Mouse (Mus musculus): ENCODE measurements around the gene Hba-a2. TPM values are rescaled to one million over a fixed set of nuclear protein-coding genes. Genes with fewer than 3 reads are reported as not detected.
A peak's percentile ranks its signal among the peaks of the same experiment; 100 is the strongest.

Gene Hba-a2
- polyA plus RNA-seq, 1 experiment, result not detected

GRCm38 (mm10) chr11:32266194-32266593 is 30.1 kb upstream of the Hba-a2 start:
- peaks cover 30% of the 10 kb centered on the region for H3K4me1 ChIP-seq (ENCODE audit: control insufficient read depth, insufficient read depth, low read length)
- TF ChIP-seq CTCF (IDR thresholded peaks at IDR 0.05; ENCODE audit: borderline replicate concordance, insufficient read depth, low read length), result no peak
- no peak for TF ChIP-seq POLR2A (IDR thresholded peaks at IDR 0.05; ENCODE audit: low read depth, low read length)
- peak overlapping the region; percentile 73; the same call in 1 of the 2 replicates for H3K27ac ChIP-seq (ENCODE audit: insufficient read depth, low read length)
- 0 out of 2 replicates have a peak overlapping the region, but pooled peaks have one; percentile 9 for H3K4me3 ChIP-seq (ENCODE audit: insufficient read depth, low read length)

GRCm38 (mm10) chr11:32266776-32267175 is 29.5 kb upstream of the Hba-a2 start:
- no peak for TF ChIP-seq CTCF (IDR thresholded peaks at IDR 0.05; ENCODE audit: borderline replicate concordance, insufficient read depth, low read length)
- TF ChIP-seq POLR2A (IDR thresholded peaks at IDR 0.05; ENCODE audit: low read depth, low read length), result no peak
- peak overlapping the region; percentile 97 for H3K4me3 ChIP-seq (ENCODE audit: insufficient read depth, low read length)

GRCm38 (mm10) chr11:32267188-32267884 is 29.0 kb upstream of the Hba-a2 start, which contains the start of gene Nprl3:
Gene Nprl3 (minus strand): TSS chr11:32267707.
- no peak for TF ChIP-seq CTCF (IDR thresholded peaks at IDR 0.05; ENCODE audit: borderline replicate concordance, insufficient read depth, low read length)
- peak; percentile 92 for TF ChIP-seq POLR2A (IDR thresholded peaks at IDR 0.05; ENCODE audit: low read depth, low read length)
- Histone ChIP-seq H3K4me3 (ENCODE audit: insufficient read depth, low read length) (peak within 1 kb of the TSS; percentile 97), H3K27ac (ENCODE audit: insufficient read depth, low read length) (peak within 1 kb of the TSS; percentile 95), H3K4me1 (ENCODE audit: control insufficient read depth, insufficient read depth, low read length) (peaks cover 21% of the 10 kb centered on the region)

More at GRCm38 (mm10) chr11:32266776-32267175, 29.5 kb upstream of the Hba-a2 start:
- peaks cover 27% of the 10 kb centered on the region for H3K4me1 ChIP-seq (ENCODE audit: control insufficient read depth, insufficient read depth, low read length)
- peak overlapping the region; percentile 95 for H3K27ac ChIP-seq (ENCODE audit: insufficient read depth, low read length)

GRCm38 (mm10) chr11:32267964-32268363 is 28.3 kb upstream of the Hba-a2 start:
- Histone ChIP-seq H3K4me3 (ENCODE audit: insufficient read depth, low read length) (no peak overlapping the region), H3K4me1 (ENCODE audit: control insufficient read depth, insufficient read depth, low read length) (peaks cover 15% of the 10 kb centered on the region), H3K27ac (ENCODE audit: insufficient read depth, low read length) (peak overlapping the region; percentile 95)
- TF ChIP-seq POLR2A (IDR thresholded peaks at IDR 0.05; ENCODE audit: low read depth, low read length), result no peak
- no peak for TF ChIP-seq CTCF (IDR thresholded peaks at IDR 0.05; ENCODE audit: borderline replicate concordance, insufficient read depth, low read length)

GRCm38 (mm10) chr11:32268952-32269351 is 27.3 kb upstream of the Hba-a2 start:
- no peak for TF ChIP-seq POLR2A (IDR thresholded peaks at IDR 0.05; ENCODE audit: low read depth, low read length)
- no peak for TF ChIP-seq CTCF (IDR thresholded peaks at IDR 0.05; ENCODE audit: borderline replicate concordance, insufficient read depth, low read length)
- no peak overlapping the region for H3K27ac ChIP-seq (ENCODE audit: insufficient read depth, low read length)
- H3K4me3 ChIP-seq (ENCODE audit: insufficient read depth, low read length), result no peak overlapping the region
- H3K4me1 ChIP-seq (ENCODE audit: control insufficient read depth, insufficient read depth, low read length), result peaks cover 8% of the 10 kb centered on the region

GRCm38 (mm10) chr11:32271178-32271577 is 25.1 kb upstream of the Hba-a2 start:
- TF ChIP-seq POLR2A (IDR thresholded peaks at IDR 0.05; ENCODE audit: low read depth, low read length) (no peak), CTCF (IDR thresholded peaks at IDR 0.05; ENCODE audit: borderline replicate concordance, insufficient read depth, low read length) (no peak)
- Histone ChIP-seq H3K27ac (ENCODE audit: insufficient read depth, low read length) (no peak overlapping the region), H3K4me3 (ENCODE audit: insufficient read depth, low read length) (no peak overlapping the region), H3K4me1 (ENCODE audit: control insufficient read depth, insufficient read depth, low read length) (peaks cover 4% of the 10 kb centered on the region; the same call in 1 of the 2 replicates)

GRCm38 (mm10) chr11:32276347-32276746 is 19.9 kb upstream of the Hba-a2 start, which contains the start of gene Hba-x:
Gene Hba-x (plus strand): TSS chr11:32276400.
- H3K4me1 ChIP-seq (ENCODE audit: control insufficient read depth, insufficient read depth, low read length), result no peaks in the 10 kb centered on the region
- TF ChIP-seq CTCF (IDR thresholded peaks at IDR 0.05; ENCODE audit: borderline replicate concordance, insufficient read depth, low read length) (no peak), POLR2A (IDR thresholded peaks at IDR 0.05; ENCODE audit: low read depth, low read length) (no peak)
- no peak within 1 kb of the TSS for H3K27ac ChIP-seq (ENCODE audit: insufficient read depth, low read length)
- no peak within 1 kb of the TSS for H3K4me3 ChIP-seq (ENCODE audit: insufficient read depth, low read length)

GRCm38 (mm10) chr11:32277736-32278457 is 18.4 kb upstream of the Hba-a2 start:
- no peaks in the 10 kb centered on the region for H3K4me1 ChIP-seq (ENCODE audit: control insufficient read depth, insufficient read depth, low read length)
- no peak for TF ChIP-seq POLR2A (IDR thresholded peaks at IDR 0.05; ENCODE audit: low read depth, low read length)
- TF ChIP-seq CTCF (IDR thresholded peaks at IDR 0.05; ENCODE audit: borderline replicate concordance, insufficient read depth, low read length), result no peak

GRCm38 (mm10) chr11:32278458-32278957 is 17.8 kb upstream of the Hba-a2 start:
- TF ChIP-seq CTCF (IDR thresholded peaks at IDR 0.05; ENCODE audit: borderline replicate concordance, insufficient read depth, low read length), result no peak
- no peak for TF ChIP-seq POLR2A (IDR thresholded peaks at IDR 0.05; ENCODE audit: low read depth, low read length)
- Histone ChIP-seq H3K4me3 (ENCODE audit: insufficient read depth, low read length) (no peak overlapping the region), H3K27ac (ENCODE audit: insufficient read depth, low read length) (no peak overlapping the region), H3K4me1 (ENCODE audit: control insufficient read depth, insufficient read depth, low read length) (no peaks in the 10 kb centered on the region)

More at GRCm38 (mm10) chr11:32277736-32278457, 18.4 kb upstream of the Hba-a2 start:
- Histone ChIP-seq H3K4me3 (ENCODE audit: insufficient read depth, low read length) (no peak overlapping the region), H3K27ac (ENCODE audit: insufficient read depth, low read length) (no peak overlapping the region)
